Mouse (Mus musculus) intestine, embryonic 14.5 days (tissue): ENCODE data around the gene Tprgl. TPM values are rescaled to one million over a fixed set of nuclear protein-coding genes. Genes with fewer than 3 reads are reported as not detected.

Experiments used
- ATAC-seq: fragments of 200-750 bp; cut with Nextera tagmentation; replicated peaks from 2 replicates; pipeline ENCODE4 v1.8.0; 2017; ENCODE audit warnings: low read depth, moderate number of reproducible peaks, moderate TSS enrichment, moderate library complexity; ENCODE audit not compliant: low FRiP score, low TSS enrichment
- DNase-seq: peaks from one replicate; pipeline ENCODE4 v3.0.0-alpha.2; 2018; ENCODE audit warnings: low spot score
- H3K27ac ChIP-seq: fragments of 300-500 bp; sonication (generic); 2 replicates; pipeline ENCODE4 v1.5.1; 2014; ENCODE audit warnings: low read depth, mild to moderate bottlenecking, control low read depth
- H3K27me3 ChIP-seq: fragments of 300-500 bp; sonication (generic); replicated peaks from 2 replicates; pipeline ENCODE4 v1.6.1; 2014; ENCODE audit warnings: low read length, control low read depth; ENCODE audit not compliant: control insufficient read depth, insufficient read depth
- H3K36me3 ChIP-seq: fragments of 300-500 bp; sonication (generic); 2 replicates; pipeline ENCODE4 v1.6.1; 2014; ENCODE audit warnings: low read length, control low read depth; ENCODE audit not compliant: control insufficient read depth, insufficient read depth
- H3K4me1 ChIP-seq: fragments of 300-500 bp; sonication (generic); replicated peaks from 2 replicates; pipeline ENCODE4 v1.6.1; 2014; ENCODE audit warnings: low read length, control low read depth, mixed read lengths; ENCODE audit not compliant: control insufficient read depth, insufficient read depth
- H3K4me2 ChIP-seq: fragments of 300-500 bp; sonication (generic); 2 replicates; pipeline ENCODE4 v1.6.1; 2014; ENCODE audit warnings: low read length
- H3K4me3 ChIP-seq: fragments of 300-500 bp; sonication (generic); 2 replicates; pipeline ENCODE4 v1.5.1; 2014; ENCODE audit warnings: low read depth, low read length, control low read depth, mixed read lengths
- H3K9ac ChIP-seq: fragments of 300-500 bp; sonication (generic); 2 replicates; pipeline ENCODE4 v1.6.1; 2014; ENCODE audit warnings: mild to moderate bottlenecking, low read length
- H3K9me3 ChIP-seq: fragments of 300-500 bp; sonication (generic); 2 replicates; pipeline ENCODE4 v1.6.1; 2016; ENCODE audit warnings: low read length, control low read depth; ENCODE audit not compliant: control insufficient read depth
- WGBS: fragments of 180-500 bp; shearing (Covaris S2); extraction: QIAGEN DNeasy Blood & Tissue Kit; methylation state at CpG from one replicate; pipeline ENCODE4 v1.1.7; 2014; 5-methylcytosine and 5-hydroxymethylcytosine counted together
- polyA plus RNA-seq: library from polyadenylated mRNA; unstranded; fragments of >200 nt; fragmentation: Nextera tagmentation; extraction: Ambion mirVana; gene quantifications from 2 replicates; pipeline ENCODE4 v1.2.1, GENCODE M21; 2014

Gene Tprgl
- polyA plus RNA-seq, 1 experiment from 2014 or later, result 125 TPM

GRCm38 (mm10) chr4:154139671-154140181, 20.7 kb downstream of the Tprgl start:
- peak overlapping the region; percentile 44 for H3K4me3 ChIP-seq
- H3K4me2 ChIP-seq, result peak overlapping the region; percentile 92
- ATAC-seq (no peak), DNase-seq (peak; percentile 73)
- no peaks in the 10 kb centered on the region for H3K9me3 ChIP-seq
- peaks cover 4% of the 10 kb centered on the region; the same call in 1 of the 2 replicates for H3K4me1 ChIP-seq
- H3K27me3 ChIP-seq, result peaks cover 65% of the 10 kb centered on the region
- H3K36me3 ChIP-seq, result no peaks in the 10 kb centered on the region
- peak overlapping the region; percentile 29 for H3K9ac ChIP-seq
- WGBS, result under 1% methylated on average over 48 of the region's 59 CpGs
- no peak overlapping the region for H3K27ac ChIP-seq

GRCm38 (mm10) chr4:154137139-154137538, 23.3 kb downstream of the Tprgl start:
- no peak for ATAC-seq

GRCm38 (mm10) chr4:154134803-154135202, 25.7 kb downstream of the Tprgl start:
- Histone ChIP-seq H3K4me2 (no peak overlapping the region), H3K4me3 (no peak overlapping the region), H3K9ac (no peak overlapping the region), H3K9me3 (no peaks in the 10 kb centered on the region), H3K4me1 (no peaks in the 10 kb centered on the region), H3K36me3 (no peaks in the 10 kb centered on the region), H3K27me3 (peaks cover 43% of the 10 kb centered on the region), H3K27ac (no peak overlapping the region)
- WGBS, result 55% methylated on average over 4 of the region's 4 CpGs
- no peak for ATAC-seq
- no peak for DNase-seq

More at GRCm38 (mm10) chr4:154137139-154137538, 23.3 kb downstream of the Tprgl start:
- 56% methylated on average over 5 of the region's 5 CpGs for WGBS
- Histone ChIP-seq H3K27ac (no peak overlapping the region), H3K4me2 (no peak overlapping the region), H3K4me1 (peaks cover 4% of the 10 kb centered on the region; the same call in 1 of the 2 replicates), H3K9ac (no peak overlapping the region), H3K36me3 (no peaks in the 10 kb centered on the region), H3K9me3 (no peaks in the 10 kb centered on the region), H3K27me3 (peaks cover 65% of the 10 kb centered on the region), H3K4me3 (no peak overlapping the region)
- no peak for DNase-seq

GRCm38 (mm10) chr4:154131894-154132293, 28.6 kb downstream of the Tprgl start:
- Histone ChIP-seq H3K27ac (no peak overlapping the region), H3K4me3 (no peak overlapping the region), H3K9me3 (no peaks in the 10 kb centered on the region), H3K9ac (no peak overlapping the region), H3K4me1 (no peaks in the 10 kb centered on the region), H3K36me3 (no peaks in the 10 kb centered on the region), H3K4me2 (no peak overlapping the region), H3K27me3 (peaks cover 14% of the 10 kb centered on the region)
- DNase-seq (no peak), ATAC-seq (no peak)
- WGBS, result 71% methylated on average over 4 of the region's 4 CpGs

GRCm38 (mm10) chr4:154129950-154130349, 30.5 kb downstream of the Tprgl start:
- Histone ChIP-seq H3K36me3 (no peaks in the 10 kb centered on the region), H3K9me3 (no peaks in the 10 kb centered on the region), H3K27me3 (no peaks in the 10 kb centered on the region), H3K27ac (no peak overlapping the region), H3K4me2 (no peak overlapping the region), H3K4me3 (no peak overlapping the region), H3K4me1 (no peaks in the 10 kb centered on the region), H3K9ac (no peak overlapping the region)
- ATAC-seq (no peak), DNase-seq (no peak)

GRCm38 (mm10) chr4:154127273-154127672, 33.2 kb downstream of the Tprgl start:
- 67% methylated on average over 3 of the region's 3 CpGs for WGBS
- Histone ChIP-seq H3K27ac (no peak overlapping the region), H3K4me1 (no peaks in the 10 kb centered on the region), H3K27me3 (no peaks in the 10 kb centered on the region), H3K36me3 (no peaks in the 10 kb centered on the region), H3K9me3 (no peaks in the 10 kb centered on the region), H3K9ac (no peak overlapping the region), H3K4me2 (no peak overlapping the region), H3K4me3 (no peak overlapping the region)
- DNase-seq (no peak), ATAC-seq (no peak)

GRCm38 (mm10) chr4:154125202-154125601, 35.3 kb downstream of the Tprgl start:
- no peaks in the 10 kb centered on the region for H3K4me1 ChIP-seq
- no peak overlapping the region for H3K4me2 ChIP-seq
- no peak overlapping the region for H3K9ac ChIP-seq
- WGBS, result 74% methylated on average over 5 of the region's 5 CpGs
- DNase-seq (no peak), ATAC-seq (no peak)
- H3K4me3 ChIP-seq, result no peak overlapping the region
- H3K27me3 ChIP-seq, result no peaks in the 10 kb centered on the region
- H3K27ac ChIP-seq, result no peak overlapping the region
- H3K36me3 ChIP-seq, result no peaks in the 10 kb centered on the region
- H3K9me3 ChIP-seq, result no peaks in the 10 kb centered on the region

GRCm38 (mm10) chr4:154123553-154123952, 36.9 kb downstream of the Tprgl start:
- no peaks in the 10 kb centered on the region for H3K4me1 ChIP-seq
- no peaks in the 10 kb centered on the region for H3K9me3 ChIP-seq
- H3K27me3 ChIP-seq, result no peaks in the 10 kb centered on the region
- H3K9ac ChIP-seq, result no peak overlapping the region
- H3K36me3 ChIP-seq, result no peaks in the 10 kb centered on the region
- no peak overlapping the region for H3K27ac ChIP-seq
- no peak for DNase-seq
- H3K4me3 ChIP-seq, result no peak overlapping the region
- no peak overlapping the region for H3K4me2 ChIP-seq
- 66% methylated on average over 6 of the region's 6 CpGs for WGBS
- ATAC-seq, result no peak

- 76% methylated on average over 7 of the region's 7 CpGs for WGBS
- Histone ChIP-seq H3K9me3 (no peaks in the 10 kb centered on the region), H3K27ac (no peak overlapping the region), H3K27me3 (no peaks in the 10 kb centered on the region), H3K4me1 (no peaks in the 10 kb centered on the region), H3K9ac (no peak overlapping the region), H3K4me2 (no peak overlapping the region), H3K36me3 (no peaks in the 10 kb centered on the region), H3K4me3 (no peak overlapping the region)
- DNase-seq, result no peak
- ATAC-seq, result no peak
Measured at GRCm38 (mm10) chr4:154122374-154122773, 38.1 kb downstream of the Tprgl start.
